In genomic region chr11:88995616-88996015, GRCm38 (mm10) we compare ENCODE assay signal across 37 mouse cellular contexts. TPM values are rescaled to one million over a fixed set of nuclear protein-coding genes. Genes with fewer than 3 reads are reported as not detected.
DNase-seq lines count a peak whose midpoint lies in the region; ATAC-seq and TF ChIP-seq lines count a peak whose summit lies in the region.
"Had no signal": no experiment of that assay in that cellular context is flagged by ENCODE, and none has a peak within 500 bp of the region (broad histone marks: within the 10 kb centered on the region; RNA-seq: fewer than 3 reads in every experiment).

No protein-coding gene starts in this region.

- TF ChIP-seq CTCF in intestine, postnatal 0 days (IDR thresholded peaks at IDR 0.05; ENCODE audit: low read depth) = no peak
- no peak for TF ChIP-seq CTCF in small intestine, adult 2 months (IDR thresholded peaks at IDR 0.05; ENCODE audit: extremely low read depth, insufficient read length, insufficient replicate concordance, low read depth, low read length)
- no peak for TF ChIP-seq CTCF in forebrain, postnatal 0 days (IDR thresholded peaks at IDR 0.05; ENCODE audit: low read depth)

- H3K4me1 ChIP-seq in intestine, postnatal 0 days (replicated peaks; ENCODE audit: control insufficient read depth, insufficient read depth, low read length) = no peaks in the 10 kb centered on the region; the same call in 1 of the 2 replicates
- H3K4me1 ChIP-seq in intestine, embryonic 16.5 days (ENCODE audit: control insufficient read depth, insufficient read depth, low read length) = 0 out of 2 replicates have a peak, but pooled peaks cover 8% of the 10 kb centered on the region
- peaks cover 7% of the 10 kb centered on the region; the same call in 1 of the 2 replicates for H3K4me1 ChIP-seq in small intestine, adult 2 months (ENCODE audit: control insufficient read depth, insufficient read depth, insufficient read length, low read length)
- H3K4me1 ChIP-seq in forebrain, postnatal 0 days (ENCODE audit: insufficient read depth) = no peaks in the 10 kb centered on the region

- no peaks in the 10 kb centered on the region for H3K27me3 ChIP-seq in intestine, postnatal 0 days (replicated peaks; ENCODE audit: control insufficient read depth, insufficient read depth, low read length)
- no peaks in the 10 kb centered on the region for H3K27me3 ChIP-seq in intestine, embryonic 16.5 days (replicated peaks; ENCODE audit: control insufficient read depth, insufficient read depth, low read length)
- no peaks in the 10 kb centered on the region for H3K27me3 ChIP-seq in small intestine, adult 2 months (ENCODE audit: control insufficient read depth, insufficient read depth, low read length)
- H3K27me3 ChIP-seq in forebrain, postnatal 0 days (ENCODE audit: insufficient read depth, low read length) = peaks cover 14% of the 10 kb centered on the region
- H3K27me3 ChIP-seq: heart, embryonic 15.5 days; liver, embryonic 12.5 days had no signal

- 0 out of 2 replicates have a peak overlapping the region, but pooled peaks have one; percentile 39 for H3K4me2 ChIP-seq in intestine, postnatal 0 days (replicated peaks; ENCODE audit: low read depth)
- H3K4me2 ChIP-seq in intestine, embryonic 16.5 days (ENCODE audit: low read depth, low read length) = no peak overlapping the region
- no peak overlapping the region for H3K4me2 ChIP-seq in forebrain, postnatal 0 days (ENCODE audit: low read depth)
- H3K4me2 ChIP-seq: embryonic facial prominence, embryonic 15.5 days; heart, embryonic 15.5 days; hindbrain, embryonic 15.5 days; liver, embryonic 12.5 days; midbrain, embryonic 15.5 days; neural tube, embryonic 15.5 days had no signal

- DNase-seq in ES-CJ7 (ENCODE audit: low read depth, low spot score) (peak; percentile 86), ZHBTc4 (ENCODE audit: low read depth, low spot score) (peak; percentile 87)
- DNase-seq in forebrain, postnatal 0 days = no peak
- no peak for DNase-seq in layer of hippocampus, adult 9-10 months (ENCODE audit: low spot score)
- DNase-seq: adrenal gland, postnatal 10 days; B cell, adult 2 months; cerebellum, adult 18-20 months; cerebellum, postnatal 14 days; heart, postnatal 4 days; kidney, adult 2 months; kidney, postnatal 4 days; layer of hippocampus, postnatal 36 days; left cerebral cortex, postnatal 4 days; liver, postnatal 0 days; lung, postnatal 10 days; right cerebral cortex, postnatal 25 days; spleen, adult 18-20 months; thymus, postnatal 14 days had no signal

- H3K9ac ChIP-seq in intestine, postnatal 0 days (ENCODE audit: low read depth, low read length) = no peak overlapping the region
- H3K9ac ChIP-seq in intestine, embryonic 16.5 days (ENCODE audit: low read depth, low read length) = no peak overlapping the region
- no peak overlapping the region for H3K9ac ChIP-seq in forebrain, postnatal 0 days
- H3K9ac ChIP-seq: embryonic facial prominence, embryonic 15.5 days; heart, embryonic 15.5 days; hindbrain, embryonic 15.5 days; liver, embryonic 12.5 days; liver, postnatal 0 days; midbrain, embryonic 15.5 days; neural tube, embryonic 15.5 days had no signal

- 0 out of 2 replicates have a peak overlapping the region, but pooled peaks have one; percentile 29 for H3K27ac ChIP-seq in intestine, postnatal 0 days (ENCODE audit: low read depth, low read length)
- no peak overlapping the region for H3K27ac ChIP-seq in intestine, embryonic 16.5 days (ENCODE audit: low read length)
- H3K27ac ChIP-seq in small intestine, adult 2 months (ENCODE audit: insufficient read depth, low read depth, low read length) = peak overlapping the region; percentile 64
- no peak overlapping the region for H3K27ac ChIP-seq in forebrain, postnatal 0 days (ENCODE audit: low read depth, low read length)
- H3K27ac ChIP-seq: embryonic facial prominence, embryonic 10.5 days; hindbrain, embryonic 15.5 days; liver, embryonic 12.5 days; midbrain, embryonic 10.5 days; midbrain, embryonic 15.5 days; neural tube, embryonic 15.5 days had no signal

- 74% methylated on average over 2 of the region's 2 CpGs for WGBS in intestine, postnatal 0 days
- 83% methylated on average over 2 of the region's 2 CpGs for WGBS in intestine, embryonic 16.5 days
- WGBS in small intestine, adult 2 months = 55% methylated on average over 2 of the region's 2 CpGs
- 86% methylated on average over 2 of the region's 2 CpGs for WGBS in forebrain, postnatal 0 days

- H3K36me3 ChIP-seq in intestine, postnatal 0 days (ENCODE audit: control insufficient read depth, insufficient read depth) = no peaks in the 10 kb centered on the region
- no peaks in the 10 kb centered on the region for H3K36me3 ChIP-seq in intestine, embryonic 16.5 days (ENCODE audit: control insufficient read depth, insufficient read depth, low read length)
- H3K36me3 ChIP-seq in small intestine, adult 2 months (ENCODE audit: control insufficient read depth, insufficient read depth, low read length) = peaks cover 5% of the 10 kb centered on the region
- peaks cover 9% of the 10 kb centered on the region for H3K36me3 ChIP-seq in forebrain, postnatal 0 days (ENCODE audit: insufficient read depth)
- H3K36me3 ChIP-seq: midbrain, embryonic 15.5 days had no signal

- ATAC-seq in intestine, postnatal 0 days = no peak
- no peak for ATAC-seq in intestine, embryonic 16.5 days
- ATAC-seq in megakaryocyte, adult 5-6 weeks (ENCODE audit: poor library complexity, severe bottlenecking) = no peak
- ATAC-seq in forebrain, postnatal 0 days = no peak
- ATAC-seq: forebrain, embryonic 14.5 days; inflammation-experienced regulatory T-cells, adult 6 months; liver, embryonic 12.5 days; liver, postnatal 0 days; midbrain, embryonic 15.5 days had no signal

- no peak for TF ChIP-seq POLR2A in small intestine, adult 2 months (IDR thresholded peaks at IDR 0.05; ENCODE audit: low read depth, low read length)

- no peaks in the 10 kb centered on the region for H3K9me3 ChIP-seq in intestine, postnatal 0 days (ENCODE audit: control insufficient read depth)
- H3K9me3 ChIP-seq in intestine, embryonic 16.5 days (ENCODE audit: control insufficient read depth, low read length) = no peaks in the 10 kb centered on the region
- H3K9me3 ChIP-seq in forebrain, postnatal 0 days (ENCODE audit: low read length) = no peaks in the 10 kb centered on the region
- H3K9me3 ChIP-seq: embryonic facial prominence, embryonic 10.5 days; embryonic facial prominence, embryonic 15.5 days; heart, embryonic 15.5 days; hindbrain, embryonic 15.5 days; liver, embryonic 12.5 days; midbrain, embryonic 10.5 days; midbrain, embryonic 15.5 days; neural tube, embryonic 15.5 days had no signal

- H3K4me3 ChIP-seq in intestine, postnatal 0 days (ENCODE audit: low read depth, low read length) = no peak overlapping the region
- no peak overlapping the region for H3K4me3 ChIP-seq in intestine, embryonic 16.5 days (ENCODE audit: low read length)
- H3K4me3 ChIP-seq in small intestine, adult 2 months (ENCODE audit: low read depth, low read length) = no peak overlapping the region
- no peak overlapping the region for H3K4me3 ChIP-seq in forebrain, postnatal 0 days (ENCODE audit: low read depth, low read length)
- H3K4me3 ChIP-seq: embryonic facial prominence, embryonic 10.5 days; embryonic facial prominence, embryonic 15.5 days; heart, embryonic 15.5 days; hindbrain, embryonic 15.5 days; liver, embryonic 12.5 days; midbrain, embryonic 10.5 days; midbrain, embryonic 15.5 days; neural tube, embryonic 15.5 days had no signal

RNA-seq across cellular contexts. Expression of gene Trim25, which starts 3.6 kb away (rescaled TPM):
- 24.2 and 26.2 TPM in 2 replicates for polyA plus RNA-seq in intestine, postnatal 0 days (2015; fragmentation: Nextera tagmentation; extraction: Ambion mirVana)
- polyA plus RNA-seq in intestine, embryonic 16.5 days (2015; fragmentation: Nextera tagmentation; extraction: Ambion mirVana) = 27.5 and 27.6 TPM in 2 replicates
- polyA plus RNA-seq in small intestine, adult 2 months (2012; rRNA removed) = 57.2 and 129 TPM in 2 replicates
- total RNA-seq in megakaryocyte, adult 5-6 weeks (2015) = 33.4 and 33.7 TPM in 2 replicates
- 24.5 and 28.7 TPM in 2 replicates for total RNA-seq in megakaryocyte, adult 5-6 weeks (2017)
- 2.4 and 4.6 TPM in 2 replicates for total RNA-seq in forebrain, postnatal 0 days (2014; rRNA removed)
- 2.7 and 4.9 TPM in 2 replicates for polyA plus RNA-seq in forebrain, postnatal 0 days (2015; fragmentation: Nextera tagmentation; extraction: Ambion mirVana)

RNA-seq across cellular contexts. Expression of gene Coil, which starts 25.6 kb away (rescaled TPM):
- polyA plus RNA-seq in intestine, postnatal 0 days (2015; fragmentation: Nextera tagmentation; extraction: Ambion mirVana) = 4.1 and 4.6 TPM in 2 replicates
- polyA plus RNA-seq in intestine, embryonic 16.5 days (2015; fragmentation: Nextera tagmentation; extraction: Ambion mirVana) = 9.8 and 10.1 TPM in 2 replicates
- 1.1 and 1.4 TPM in 2 replicates for polyA plus RNA-seq in small intestine, adult 2 months (2012; rRNA removed)
- total RNA-seq in megakaryocyte, adult 5-6 weeks (2015) = 6.6 and 7.2 TPM in 2 replicates
- 6.4 and 7.0 TPM in 2 replicates for total RNA-seq in megakaryocyte, adult 5-6 weeks (2017)
- total RNA-seq in forebrain, postnatal 0 days (2014; rRNA removed) = 40.1 and 44.9 TPM in 2 replicates
- polyA plus RNA-seq in forebrain, postnatal 0 days (2015; fragmentation: Nextera tagmentation; extraction: Ambion mirVana) = 23.7 and 25.5 TPM in 2 replicates

RNA-seq across cellular contexts. Expression of gene Elobl, which starts 28.9 kb away (rescaled TPM):
- not detected in 2 replicates for polyA plus RNA-seq in intestine, postnatal 0 days (2015; fragmentation: Nextera tagmentation; extraction: Ambion mirVana)
- not detected in 2 replicates for polyA plus RNA-seq in intestine, embryonic 16.5 days (2015; fragmentation: Nextera tagmentation; extraction: Ambion mirVana)
- 0.37 TPM in 1 of 2 replicates, not detected in the other for polyA plus RNA-seq in small intestine, adult 2 months (2012; rRNA removed)
- total RNA-seq in megakaryocyte, adult 5-6 weeks (2015) = not detected in 2 replicates
- not detected in 2 replicates for total RNA-seq in megakaryocyte, adult 5-6 weeks (2017)
- not detected in 2 replicates for total RNA-seq in forebrain, postnatal 0 days (2014; rRNA removed)
- not detected in 2 replicates for polyA plus RNA-seq in forebrain, postnatal 0 days (2015; fragmentation: Nextera tagmentation; extraction: Ambion mirVana)
- total RNA-seq: adrenal gland, postnatal 10 days; gastrocnemius, adult 8-10 months; heart, postnatal 4 days; layer of hippocampus, adult 8-10 months; layer of hippocampus, postnatal 36 days; left cerebral cortex, postnatal 4 days had no signal
- polyA plus RNA-seq: embryonic facial prominence, embryonic 10.5 days; embryonic facial prominence, embryonic 15.5 days; forebrain, embryonic 14.5 days; heart, embryonic 15.5 days; hindbrain, embryonic 15.5 days; kidney, postnatal 0 days; limb, embryonic 14.5 days; liver, embryonic 12.5 days; liver, postnatal 0 days; midbrain, embryonic 10.5 days; midbrain, embryonic 15.5 days; neural tube, embryonic 15.5 days; urinary bladder, adult 2 months had no signal

RNA-seq across cellular contexts. Expression of gene Scpep1, which starts 40.4 kb away (rescaled TPM):
- polyA plus RNA-seq in intestine, postnatal 0 days (2015; fragmentation: Nextera tagmentation; extraction: Ambion mirVana) = 191 and 210 TPM in 2 replicates
- 168 and 189 TPM in 2 replicates for polyA plus RNA-seq in intestine, embryonic 16.5 days (2015; fragmentation: Nextera tagmentation; extraction: Ambion mirVana)
- 4.7 and 31.1 TPM in 2 replicates for polyA plus RNA-seq in small intestine, adult 2 months (2012; rRNA removed)
- 173 and 192 TPM in 2 replicates for total RNA-seq in megakaryocyte, adult 5-6 weeks (2015)
- total RNA-seq in megakaryocyte, adult 5-6 weeks (2017) = 87.6 and 89.8 TPM in 2 replicates
- 27.5 and 28.9 TPM in 2 replicates for total RNA-seq in forebrain, postnatal 0 days (2014; rRNA removed)
- polyA plus RNA-seq in forebrain, postnatal 0 days (2015; fragmentation: Nextera tagmentation; extraction: Ambion mirVana) = 19.5 and 27.4 TPM in 2 replicates

Comparison
In these comparisons a context has a peak if more than half of its experiments do, and no peak if none do; other contexts are left out.
1. H3K27ac ChIP-seq: peak in intestine, postnatal 0 days (single experiment) and small intestine, adult 2 months (single experiment); none in intestine, embryonic 16.5 days (single experiment) and forebrain, postnatal 0 days (single experiment).
2. DNase-seq: peak in ES-CJ7 (single experiment) and ZHBTc4 (single experiment); none in forebrain, postnatal 0 days (single experiment) and layer of hippocampus, adult 9-10 months (single experiment).